Mouse (Mus musculus): ENCODE results near the gene Litaf. TPM values are rescaled to one million over a fixed set of nuclear protein-coding genes. Genes with fewer than 3 reads are reported as not detected.
A peak's percentile ranks its signal among the peaks of the same experiment; 100 is the strongest.

Litaf gene
- polyA plus RNA-seq, 1 experiment from 2014 or later = 137 TPM

DNA sequence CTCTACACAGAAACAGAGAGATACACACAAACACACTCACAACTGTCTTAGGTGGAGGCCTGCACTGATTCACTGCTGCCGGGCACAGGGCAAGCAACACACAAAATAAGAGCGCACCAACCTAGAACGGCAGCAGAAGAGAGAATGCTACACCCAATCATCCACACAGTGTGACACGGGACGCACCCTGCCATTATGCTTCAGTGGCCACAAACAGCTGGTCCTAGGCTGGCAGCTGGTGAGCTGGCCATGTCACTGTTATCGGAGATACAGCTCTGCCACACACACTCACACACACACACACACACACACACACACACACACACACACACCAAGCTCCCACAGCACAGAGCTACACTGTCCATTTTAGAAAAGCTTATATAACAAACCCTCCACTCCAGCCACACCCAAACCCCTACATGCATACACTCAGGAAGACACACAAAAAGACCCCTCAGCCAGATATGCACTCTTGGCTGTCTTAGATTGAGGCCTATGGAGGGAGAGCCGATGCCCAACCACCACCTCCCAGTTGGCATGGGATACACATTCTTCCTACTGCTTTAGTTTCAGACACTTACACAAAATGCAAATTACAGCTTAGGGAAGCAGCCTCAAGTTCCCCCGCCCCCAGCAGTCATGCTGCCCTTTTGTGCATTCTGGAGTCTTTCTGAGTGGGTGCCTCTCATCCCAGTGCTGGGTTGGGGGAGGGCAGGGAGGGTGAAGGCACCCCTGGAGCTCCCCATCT lies 108.8 kb downstream of the Litaf start:
- Histone ChIP-seq H3K36me3 (ENCODE audit: insufficient read depth, low read length) (peaks cover 33% of the 10 kb centered on the region), H3K9me3 (replicated peaks; ENCODE audit: low read length) (no peaks in the 10 kb centered on the region), H3K4me1 (replicated peaks; ENCODE audit: insufficient read depth, low read length) (no peaks in the 10 kb centered on the region), H3K9ac (ENCODE audit: low read depth, low read length) (no peak overlapping the region), H3K27me3 (ENCODE audit: insufficient read depth, low read length) (no peaks in the 10 kb centered on the region), H3K4me3 (replicated peaks; ENCODE audit: low read depth, low read length) (no peak overlapping the region), H3K27ac (no peak overlapping the region), H3K4me2 (ENCODE audit: low read length) (no peak overlapping the region)
- 75% methylated on average over 8 of the region's 8 CpGs for WGBS
- no peak for TF ChIP-seq CTCF (IDR thresholded peaks at IDR 0.05; ENCODE audit: low read depth)
- DNase-seq (ENCODE audit: low spot score) (no peak), ATAC-seq (replicated peaks; ENCODE audit: low FRiP score, low read depth) (no peak)

DNA sequence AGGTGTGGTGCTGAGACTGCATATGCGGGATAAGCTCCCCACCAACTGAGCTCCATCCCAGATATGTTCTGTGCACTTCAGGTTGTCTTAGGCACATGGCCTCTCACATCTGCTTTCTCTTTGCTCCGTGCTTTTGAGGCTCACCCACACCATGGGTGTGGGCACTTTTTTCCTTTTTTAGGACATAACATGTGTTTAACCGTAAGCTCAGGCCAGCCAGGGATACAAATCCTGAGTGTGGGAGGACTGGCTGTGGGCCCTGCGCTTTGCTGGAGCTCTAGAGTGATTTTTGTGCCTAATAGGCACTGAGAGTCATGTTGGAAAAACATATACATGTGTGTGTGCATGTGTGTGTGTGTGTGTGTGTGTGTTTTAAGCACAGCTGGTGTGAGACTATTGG lies 110.9 kb downstream of the Litaf start:
- WGBS = 82% methylated on average over 4 of the region's 4 CpGs
- Histone ChIP-seq H3K4me3 (replicated peaks; ENCODE audit: low read depth, low read length) (no peak overlapping the region), H3K36me3 (ENCODE audit: insufficient read depth, low read length) (peaks cover 19% of the 10 kb centered on the region), H3K4me2 (ENCODE audit: low read length) (no peak overlapping the region), H3K27ac (no peak overlapping the region), H3K27me3 (ENCODE audit: insufficient read depth, low read length) (no peaks in the 10 kb centered on the region), H3K9me3 (replicated peaks; ENCODE audit: low read length) (no peaks in the 10 kb centered on the region), H3K4me1 (replicated peaks; ENCODE audit: insufficient read depth, low read length) (no peaks in the 10 kb centered on the region), H3K9ac (ENCODE audit: low read depth, low read length) (no peak overlapping the region)
- no peak for TF ChIP-seq CTCF (IDR thresholded peaks at IDR 0.05; ENCODE audit: low read depth)
- DNase-seq (ENCODE audit: low spot score) (no peak), ATAC-seq (replicated peaks; ENCODE audit: low FRiP score, low read depth) (no peak)

DNA sequence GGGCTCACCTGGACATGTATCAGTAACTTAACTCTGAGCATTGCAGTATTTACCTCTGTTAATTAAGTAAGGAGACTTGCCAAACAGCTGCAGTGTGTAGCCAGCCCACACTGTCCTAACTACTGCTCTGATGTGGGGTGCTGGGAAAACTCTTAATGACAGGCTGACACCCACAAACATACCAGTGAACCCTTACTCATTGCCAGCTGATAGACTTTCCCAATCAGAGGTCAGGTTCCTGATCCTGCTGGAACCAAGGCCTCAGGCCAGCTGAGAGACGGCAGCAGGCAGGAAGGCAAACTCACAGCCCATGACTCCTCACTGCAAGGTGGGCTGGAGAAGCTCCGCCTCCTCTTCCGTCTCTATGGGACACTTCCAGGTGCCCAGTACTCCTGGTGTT lies 113.1 kb downstream of the Litaf start:
- Histone ChIP-seq H3K4me2 (ENCODE audit: low read length) (no peak overlapping the region), H3K9ac (ENCODE audit: low read depth, low read length) (no peak overlapping the region), H3K27ac (no peak overlapping the region), H3K4me3 (replicated peaks; ENCODE audit: low read depth, low read length) (no peak overlapping the region), H3K9me3 (replicated peaks; ENCODE audit: low read length) (no peaks in the 10 kb centered on the region), H3K36me3 (ENCODE audit: insufficient read depth, low read length) (no peaks in the 10 kb centered on the region), H3K27me3 (ENCODE audit: insufficient read depth, low read length) (no peaks in the 10 kb centered on the region), H3K4me1 (replicated peaks; ENCODE audit: insufficient read depth, low read length) (no peaks in the 10 kb centered on the region)
- TF ChIP-seq CTCF (IDR thresholded peaks at IDR 0.05; ENCODE audit: low read depth) = no peak
- no peak for DNase-seq (ENCODE audit: low spot score)
- no peak for ATAC-seq (replicated peaks; ENCODE audit: low FRiP score, low read depth)
- 84% methylated on average over 3 of the region's 3 CpGs for WGBS

DNA sequence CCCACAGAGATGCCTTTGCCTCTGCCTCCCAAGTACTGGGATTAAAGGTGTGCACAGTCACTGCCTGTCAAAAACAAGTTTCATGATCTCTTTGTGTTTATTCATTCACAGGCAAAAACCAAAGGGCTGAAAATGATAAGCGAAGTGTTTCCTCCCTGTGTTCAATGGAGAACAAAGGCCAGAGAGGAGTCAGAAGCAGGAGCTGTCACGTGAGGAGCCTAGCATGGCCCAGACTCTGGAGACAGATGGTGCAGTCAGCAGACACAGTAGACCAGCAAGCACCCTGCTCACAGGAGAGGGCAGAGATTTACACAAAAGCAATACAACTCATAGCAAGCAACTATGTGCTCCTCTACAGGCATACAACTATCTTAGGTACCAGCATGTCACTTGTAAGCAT lies 113.9 kb downstream of the Litaf start:
- no peak for ATAC-seq (replicated peaks; ENCODE audit: low FRiP score, low read depth)
- 57% methylated on average over 2 of the region's 2 CpGs for WGBS

DNA sequence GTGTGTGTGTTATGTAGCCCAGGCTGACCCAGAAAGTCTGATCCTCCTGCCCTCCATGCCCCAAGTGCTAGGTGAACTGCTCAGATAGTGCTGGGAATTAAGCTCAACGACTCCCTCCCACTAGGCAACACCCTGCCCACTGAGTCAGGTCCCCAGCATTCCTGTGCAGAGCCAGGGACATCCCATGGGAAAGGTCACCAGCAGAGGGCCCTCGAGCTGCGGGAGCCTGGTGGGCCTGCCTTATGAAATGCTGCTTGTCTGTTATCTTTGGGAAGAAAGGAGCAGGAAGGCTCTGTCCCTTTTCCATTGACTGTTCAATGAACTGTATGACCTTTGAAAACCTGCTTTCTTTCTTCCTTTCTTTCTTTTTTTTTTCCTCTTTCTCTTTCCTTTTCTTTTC lies 114.4 kb downstream of the Litaf start:
- DNase-seq (ENCODE audit: low spot score) (no peak), ATAC-seq (replicated peaks; ENCODE audit: low FRiP score, low read depth) (no peak)
- Histone ChIP-seq H3K4me3 (replicated peaks; ENCODE audit: low read depth, low read length) (no peak overlapping the region), H3K27me3 (ENCODE audit: insufficient read depth, low read length) (no peaks in the 10 kb centered on the region), H3K4me1 (replicated peaks; ENCODE audit: insufficient read depth, low read length) (no peaks in the 10 kb centered on the region), H3K36me3 (ENCODE audit: insufficient read depth, low read length) (no peaks in the 10 kb centered on the region), H3K9me3 (replicated peaks; ENCODE audit: low read length) (no peaks in the 10 kb centered on the region), H3K27ac (no peak overlapping the region), H3K4me2 (ENCODE audit: low read length) (no peak overlapping the region), H3K9ac (ENCODE audit: low read depth, low read length) (no peak overlapping the region)
- TF ChIP-seq CTCF (IDR thresholded peaks at IDR 0.05; ENCODE audit: low read depth) = peak; percentile 71
- WGBS = 5% methylated on average over 3 of the region's 3 CpGs

More for the DNA sequence above, 113.9 kb downstream of the Litaf start:
- TF ChIP-seq CTCF (IDR thresholded peaks at IDR 0.05; ENCODE audit: low read depth) = no peak
- no peak overlapping the region for H3K4me3 ChIP-seq (replicated peaks; ENCODE audit: low read depth, low read length)
- no peaks in the 10 kb centered on the region for H3K4me1 ChIP-seq (replicated peaks; ENCODE audit: insufficient read depth, low read length)
- H3K9me3 ChIP-seq (replicated peaks; ENCODE audit: low read length) = no peaks in the 10 kb centered on the region
- H3K9ac ChIP-seq (ENCODE audit: low read depth, low read length) = no peak overlapping the region
- no peak overlapping the region for H3K4me2 ChIP-seq (ENCODE audit: low read length)
- no peak for DNase-seq (ENCODE audit: low spot score)
- no peak overlapping the region for H3K27ac ChIP-seq
- H3K27me3 ChIP-seq (ENCODE audit: insufficient read depth, low read length) = no peaks in the 10 kb centered on the region
- H3K36me3 ChIP-seq (ENCODE audit: insufficient read depth, low read length) = no peaks in the 10 kb centered on the region

DNA sequence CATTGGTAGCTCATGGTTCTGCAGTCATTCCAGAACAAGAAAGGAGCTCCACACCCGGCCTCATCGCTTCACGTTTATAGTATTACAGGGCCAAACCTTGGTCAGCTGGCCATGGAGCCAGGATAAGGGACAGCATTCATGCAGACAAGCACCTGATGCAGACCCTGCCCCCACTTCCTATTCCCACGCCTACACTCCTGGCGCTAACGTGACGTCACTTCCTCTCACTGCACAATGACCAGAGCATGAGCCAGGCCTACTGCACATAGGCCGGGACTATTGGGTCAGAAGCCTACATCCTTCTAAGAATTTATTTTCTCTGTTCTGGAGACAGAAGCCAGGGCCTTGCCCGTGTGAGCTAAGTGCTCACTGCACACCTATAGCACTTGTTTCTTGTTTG lies 115.4 kb downstream of the Litaf start:
- no peak for TF ChIP-seq CTCF (IDR thresholded peaks at IDR 0.05; ENCODE audit: low read depth)
- no peak overlapping the region for H3K27ac ChIP-seq
- 81% methylated on average over 9 of the region's 9 CpGs for WGBS
- no peaks in the 10 kb centered on the region for H3K4me1 ChIP-seq (replicated peaks; ENCODE audit: insufficient read depth, low read length)
- H3K27me3 ChIP-seq (ENCODE audit: insufficient read depth, low read length) = no peaks in the 10 kb centered on the region
- no peaks in the 10 kb centered on the region for H3K36me3 ChIP-seq (ENCODE audit: insufficient read depth, low read length)
- H3K4me2 ChIP-seq (ENCODE audit: low read length) = no peak overlapping the region
- no peak overlapping the region for H3K9ac ChIP-seq (ENCODE audit: low read depth, low read length)
- ATAC-seq (replicated peaks; ENCODE audit: low FRiP score, low read depth) = no peak
- no peak for DNase-seq (ENCODE audit: low spot score)
- H3K9me3 ChIP-seq (replicated peaks; ENCODE audit: low read length) = no peaks in the 10 kb centered on the region
- no peak overlapping the region for H3K4me3 ChIP-seq (replicated peaks; ENCODE audit: low read depth, low read length)

DNA sequence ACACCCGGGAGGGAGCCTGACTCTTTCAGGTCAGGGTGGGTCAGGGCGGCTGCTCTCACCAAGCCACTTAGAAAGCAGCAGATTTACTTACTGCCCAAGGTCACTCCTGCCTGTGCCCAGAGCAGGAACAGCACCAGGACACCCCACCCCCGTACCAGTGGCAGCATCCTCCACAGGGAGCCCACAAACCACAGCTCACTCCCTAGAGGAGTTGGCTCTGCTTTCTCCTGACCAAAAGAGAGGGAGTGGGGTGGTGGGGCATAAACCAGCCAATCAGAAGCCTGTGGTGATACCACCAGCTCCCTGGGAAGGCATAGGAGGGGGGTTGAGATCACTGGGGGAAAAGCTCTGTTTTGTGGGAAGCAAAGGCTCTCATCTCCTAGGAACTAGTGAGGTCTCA lies 118.2 kb downstream of the Litaf start:
- Histone ChIP-seq H3K9me3 (replicated peaks; ENCODE audit: low read length) (no peaks in the 10 kb centered on the region), H3K4me3 (replicated peaks; ENCODE audit: low read depth, low read length) (no peak overlapping the region), H3K27ac (no peak overlapping the region), H3K36me3 (ENCODE audit: insufficient read depth, low read length) (no peaks in the 10 kb centered on the region), H3K27me3 (ENCODE audit: insufficient read depth, low read length) (no peaks in the 10 kb centered on the region), H3K4me2 (ENCODE audit: low read length) (no peak overlapping the region), H3K9ac (ENCODE audit: low read depth, low read length) (no peak overlapping the region), H3K4me1 (replicated peaks; ENCODE audit: insufficient read depth, low read length) (no peaks in the 10 kb centered on the region)
- WGBS = 24% methylated on average over 3 of the region's 3 CpGs
- TF ChIP-seq CTCF (IDR thresholded peaks at IDR 0.05; ENCODE audit: low read depth) = no peak
- 0 out of 2 replicates have a peak, but pooled peaks have one; percentile 16 for ATAC-seq (replicated peaks; ENCODE audit: low FRiP score, low read depth)
- DNase-seq (ENCODE audit: low spot score) = no peak
